Mouse (Mus musculus): ENCODE results near the gene Nes. TPM values are rescaled to one million over a fixed set of nuclear protein-coding genes. Genes with fewer than 3 reads are reported as not detected.
A peak's percentile ranks its signal among the peaks of the same experiment; 100 is the strongest.

Nes gene
- polyA plus RNA-seq, 1 experiment from 2014 or later = 20.7 TPM

DNA sequence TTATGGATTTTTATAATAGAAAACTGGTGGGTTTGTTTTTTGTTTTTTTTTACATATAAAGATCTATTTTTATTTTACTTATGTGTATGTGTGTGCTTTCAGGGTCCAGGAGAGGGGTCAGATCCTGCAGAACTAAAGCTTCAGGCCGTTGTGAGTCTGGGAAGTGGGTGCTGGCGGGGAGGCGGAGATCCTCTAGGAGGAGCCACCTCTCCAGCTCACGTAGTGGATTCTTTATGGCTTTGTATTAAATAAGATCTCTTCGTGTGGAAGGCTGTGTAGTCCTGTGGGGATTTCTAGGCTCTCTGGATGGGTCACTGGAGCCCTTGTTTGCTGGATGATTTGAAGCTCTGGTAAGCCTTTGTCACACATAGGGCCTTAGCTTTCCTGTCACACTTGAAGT is 30.3 kb upstream of the Nes start:
- Histone ChIP-seq H3K36me3 (replicated peaks; ENCODE audit: control insufficient read depth, insufficient read depth) (peaks cover 75% of the 10 kb centered on the region), H3K27ac (no peak overlapping the region), H3K4me1 (replicated peaks; ENCODE audit: control insufficient read depth, insufficient read depth, low read length) (peaks cover 9% of the 10 kb centered on the region), H3K4me3 (replicated peaks; ENCODE audit: low read length) (no peak overlapping the region), H3K27me3 (ENCODE audit: control insufficient read depth, insufficient read depth, low read length) (no peaks in the 10 kb centered on the region), H3K4me2 (replicated peaks) (no peak overlapping the region), H3K9ac (no peak overlapping the region), H3K9me3 (ENCODE audit: control insufficient read depth, low read length) (no peaks in the 10 kb centered on the region)
- no peak for ATAC-seq (ENCODE audit: low FRiP score)
- 54% methylated on average over 5 of the region's 5 CpGs for WGBS
- DNase-seq (ENCODE audit: low spot score) = no peak

DNA sequence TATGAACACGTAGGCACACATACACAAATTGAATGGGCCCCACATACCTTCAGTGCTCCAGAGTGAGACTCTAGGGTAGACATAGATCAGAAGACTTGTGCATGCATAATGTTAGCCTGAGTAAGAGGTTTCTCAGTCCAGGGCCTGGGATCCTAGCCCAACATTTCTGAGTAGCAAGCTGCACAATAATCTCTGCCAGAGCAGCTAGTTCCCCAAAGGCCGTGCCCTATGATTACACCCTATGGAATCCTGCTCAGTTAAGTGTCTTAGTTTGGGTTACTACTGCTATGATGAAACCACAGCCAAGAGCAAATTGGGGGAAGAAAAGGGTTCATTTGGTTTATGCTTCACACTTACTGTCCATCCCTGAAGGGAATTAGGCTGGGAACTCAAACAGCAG is 28.4 kb upstream of the Nes start:
- Histone ChIP-seq H3K4me3 (replicated peaks; ENCODE audit: low read length) (no peak overlapping the region), H3K4me1 (replicated peaks; ENCODE audit: control insufficient read depth, insufficient read depth, low read length) (peaks cover 26% of the 10 kb centered on the region), H3K36me3 (replicated peaks; ENCODE audit: control insufficient read depth, insufficient read depth) (peaks cover 60% of the 10 kb centered on the region), H3K4me2 (replicated peaks) (no peak overlapping the region), H3K27me3 (ENCODE audit: control insufficient read depth, insufficient read depth, low read length) (no peaks in the 10 kb centered on the region), H3K27ac (no peak overlapping the region), H3K9ac (no peak overlapping the region), H3K9me3 (ENCODE audit: control insufficient read depth, low read length) (no peaks in the 10 kb centered on the region)
- DNase-seq (ENCODE audit: low spot score) = no peak
- ATAC-seq (ENCODE audit: low FRiP score) = no peak
- 90% methylated on average over 2 of the region's 2 CpGs for WGBS

DNA sequence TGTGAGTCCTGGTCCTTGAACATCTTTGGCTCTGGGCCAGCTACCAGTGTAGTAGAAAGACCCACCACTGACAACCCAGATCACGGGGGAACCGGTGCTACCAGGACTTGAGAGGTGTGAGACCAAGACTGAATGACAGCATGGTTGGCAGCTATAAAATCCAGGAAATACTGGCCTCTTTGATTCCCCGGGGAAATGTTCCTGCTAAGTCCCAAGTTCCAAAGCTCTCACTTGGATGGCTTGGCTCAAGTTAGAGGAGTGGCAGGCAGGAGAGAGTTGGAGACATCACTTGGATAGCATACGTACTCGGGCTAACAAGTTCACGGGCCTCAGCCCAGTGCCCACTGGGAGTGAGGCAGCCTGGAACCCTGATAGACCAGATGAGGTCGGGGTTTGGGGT is 27.3 kb upstream of the Nes start:
- WGBS = 84% methylated on average over 7 of the region's 7 CpGs
- no peak overlapping the region for H3K9ac ChIP-seq
- ATAC-seq (ENCODE audit: low FRiP score) = no peak
- DNase-seq (ENCODE audit: low spot score) = no peak
- H3K27ac ChIP-seq = no peak overlapping the region
- H3K4me3 ChIP-seq (replicated peaks; ENCODE audit: low read length) = no peak overlapping the region
- H3K9me3 ChIP-seq (ENCODE audit: control insufficient read depth, low read length) = no peaks in the 10 kb centered on the region
- peaks cover 49% of the 10 kb centered on the region for H3K36me3 ChIP-seq (replicated peaks; ENCODE audit: control insufficient read depth, insufficient read depth)
- H3K27me3 ChIP-seq (ENCODE audit: control insufficient read depth, insufficient read depth, low read length) = no peaks in the 10 kb centered on the region
- H3K4me1 ChIP-seq (replicated peaks; ENCODE audit: control insufficient read depth, insufficient read depth, low read length) = peaks cover 37% of the 10 kb centered on the region
- no peak overlapping the region for H3K4me2 ChIP-seq (replicated peaks)

DNA sequence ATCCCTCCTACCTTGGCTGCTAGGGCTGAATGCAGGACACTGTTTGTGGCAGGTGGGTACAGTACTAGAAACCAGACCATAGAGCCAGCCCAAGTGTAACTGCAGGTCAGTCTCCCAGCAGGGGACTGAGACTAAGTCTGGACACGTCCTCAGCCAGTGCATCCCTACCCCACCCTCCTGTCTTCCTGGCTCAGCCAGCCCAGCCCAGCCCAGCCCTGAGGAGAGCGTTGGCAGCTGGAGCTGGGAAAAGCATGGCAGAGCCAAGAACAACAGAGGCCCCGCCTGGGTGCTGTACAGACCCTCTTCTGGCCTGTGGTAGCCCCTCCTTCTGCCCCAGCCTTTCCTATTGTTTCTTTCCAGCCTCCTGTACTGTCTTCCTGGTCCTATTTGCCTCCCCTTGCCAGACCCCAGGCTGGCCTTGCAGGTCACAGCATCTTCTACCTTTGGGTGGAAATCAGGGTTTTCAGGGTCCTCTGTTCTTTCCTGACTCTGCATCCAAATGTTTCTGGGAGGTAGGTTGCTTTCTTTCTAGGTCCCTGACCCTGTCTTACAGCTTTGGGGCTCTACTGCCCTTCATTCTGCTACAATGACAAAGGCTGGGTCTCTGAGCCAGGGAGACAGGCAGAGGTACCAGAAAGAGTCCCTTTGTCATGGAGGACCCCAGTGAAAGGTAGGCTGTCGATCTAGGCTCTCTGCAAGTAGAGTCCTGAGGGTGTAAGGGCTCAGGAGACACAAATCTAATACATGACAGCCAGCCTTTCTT is 25.9 kb upstream of the Nes start:
- peaks cover 34% of the 10 kb centered on the region for H3K36me3 ChIP-seq (replicated peaks; ENCODE audit: control insufficient read depth, insufficient read depth)
- DNase-seq (ENCODE audit: low spot score) = no peak
- ATAC-seq (ENCODE audit: low FRiP score) = peak; percentile 47; the same call in 1 of the 2 replicates
- peaks cover 51% of the 10 kb centered on the region for H3K4me1 ChIP-seq (replicated peaks; ENCODE audit: control insufficient read depth, insufficient read depth, low read length)
- no peak overlapping the region for H3K4me3 ChIP-seq (replicated peaks; ENCODE audit: low read length)
- H3K9me3 ChIP-seq (ENCODE audit: control insufficient read depth, low read length) = no peaks in the 10 kb centered on the region
- WGBS = 4% methylated on average over 4 of the region's 4 CpGs
- H3K27ac ChIP-seq = no peak overlapping the region; the same call in 1 of the 2 replicates
- H3K4me2 ChIP-seq (replicated peaks) = no peak overlapping the region
- H3K9ac ChIP-seq = peak overlapping the region; percentile 36; the same call in 1 of the 2 replicates
- no peaks in the 10 kb centered on the region for H3K27me3 ChIP-seq (ENCODE audit: control insufficient read depth, insufficient read depth, low read length)

DNA sequence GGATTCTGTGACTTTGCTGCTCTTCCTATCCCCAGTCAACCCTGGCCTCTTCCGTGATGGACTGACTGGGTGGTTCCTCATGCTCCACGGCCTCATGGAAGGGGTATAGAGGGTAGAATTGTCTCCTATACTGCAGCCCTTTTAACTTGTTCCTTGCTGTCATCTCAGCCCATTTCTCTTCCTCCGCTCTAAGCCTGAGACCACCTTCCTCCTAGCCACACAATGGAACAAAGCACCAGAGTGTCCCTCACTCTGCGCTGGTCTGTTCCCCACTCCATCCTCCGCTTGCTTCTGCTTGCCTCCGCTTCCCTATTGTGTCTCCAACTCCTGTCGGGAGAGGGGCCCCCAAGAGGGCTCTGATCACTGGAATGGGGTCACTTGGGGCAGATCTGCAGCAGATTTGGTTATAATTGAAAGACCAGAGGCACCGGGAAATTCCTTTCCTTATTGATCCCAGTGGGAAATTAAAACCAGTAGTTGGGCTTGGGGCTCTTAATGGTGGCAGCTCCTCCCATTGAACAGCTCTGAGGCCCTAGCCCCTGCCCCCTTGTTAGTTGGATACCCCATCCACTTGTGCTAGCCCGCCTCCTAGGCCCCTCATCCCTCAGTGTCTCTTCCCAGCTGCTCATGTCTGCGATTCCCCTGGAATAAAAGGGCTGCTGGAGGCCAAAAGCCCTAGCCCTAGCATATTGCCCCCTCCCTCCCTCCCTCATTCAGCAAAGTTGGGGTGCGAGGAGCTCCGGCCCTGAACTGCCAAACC is 24.9 kb upstream of the Nes start:
- Histone ChIP-seq H3K4me3 (replicated peaks; ENCODE audit: low read length) (no peak overlapping the region), H3K36me3 (replicated peaks; ENCODE audit: control insufficient read depth, insufficient read depth) (peaks cover 25% of the 10 kb centered on the region), H3K27ac (0 out of 2 replicates have a peak overlapping the region, but pooled peaks have one; percentile 14), H3K4me1 (replicated peaks; ENCODE audit: control insufficient read depth, insufficient read depth, low read length) (peaks cover 53% of the 10 kb centered on the region), H3K27me3 (ENCODE audit: control insufficient read depth, insufficient read depth, low read length) (no peaks in the 10 kb centered on the region), H3K4me2 (replicated peaks) (no peak overlapping the region), H3K9ac (0 out of 2 replicates have a peak overlapping the region, but pooled peaks have one; percentile 28), H3K9me3 (ENCODE audit: control insufficient read depth, low read length) (no peaks in the 10 kb centered on the region)
- no peak for ATAC-seq (ENCODE audit: low FRiP score)
- no peak for DNase-seq (ENCODE audit: low spot score)
- WGBS = 15% methylated on average over 12 of the region's 12 CpGs

DNA sequence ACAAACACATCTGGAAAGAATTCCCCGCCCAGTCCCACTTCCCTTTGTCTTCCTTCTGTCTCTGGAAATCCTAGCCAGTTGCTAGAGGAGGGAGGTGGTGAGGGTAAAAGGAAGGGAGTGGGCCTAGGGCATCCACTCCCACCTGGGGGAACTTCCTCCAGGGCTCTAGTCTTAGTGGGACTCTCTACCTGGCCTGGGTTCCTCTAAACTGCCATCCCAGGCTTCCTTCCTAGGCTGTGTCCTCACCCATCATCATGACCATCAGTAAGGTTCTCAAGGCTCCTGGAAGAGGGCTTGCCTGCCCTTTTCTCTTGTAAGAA is 24.4 kb upstream of the Nes start:
- ATAC-seq (ENCODE audit: low FRiP score) = no peak
- no peak for DNase-seq (ENCODE audit: low spot score)
- WGBS = 0% methylated on average over 1 of the region's 1 CpGs
- H3K9ac ChIP-seq = 0 out of 2 replicates have a peak overlapping the region, but pooled peaks have one; percentile 28
- no peaks in the 10 kb centered on the region for H3K9me3 ChIP-seq (ENCODE audit: control insufficient read depth, low read length)
- no peaks in the 10 kb centered on the region for H3K27me3 ChIP-seq (ENCODE audit: control insufficient read depth, insufficient read depth, low read length)
- H3K27ac ChIP-seq = 0 out of 2 replicates have a peak overlapping the region, but pooled peaks have one; percentile 14
- H3K4me3 ChIP-seq (replicated peaks; ENCODE audit: low read length) = no peak overlapping the region
- no peak overlapping the region for H3K4me2 ChIP-seq (replicated peaks)
- peaks cover 20% of the 10 kb centered on the region for H3K36me3 ChIP-seq (replicated peaks; ENCODE audit: control insufficient read depth, insufficient read depth)
- H3K4me1 ChIP-seq (replicated peaks; ENCODE audit: control insufficient read depth, insufficient read depth, low read length) = peaks cover 53% of the 10 kb centered on the region

DNA sequence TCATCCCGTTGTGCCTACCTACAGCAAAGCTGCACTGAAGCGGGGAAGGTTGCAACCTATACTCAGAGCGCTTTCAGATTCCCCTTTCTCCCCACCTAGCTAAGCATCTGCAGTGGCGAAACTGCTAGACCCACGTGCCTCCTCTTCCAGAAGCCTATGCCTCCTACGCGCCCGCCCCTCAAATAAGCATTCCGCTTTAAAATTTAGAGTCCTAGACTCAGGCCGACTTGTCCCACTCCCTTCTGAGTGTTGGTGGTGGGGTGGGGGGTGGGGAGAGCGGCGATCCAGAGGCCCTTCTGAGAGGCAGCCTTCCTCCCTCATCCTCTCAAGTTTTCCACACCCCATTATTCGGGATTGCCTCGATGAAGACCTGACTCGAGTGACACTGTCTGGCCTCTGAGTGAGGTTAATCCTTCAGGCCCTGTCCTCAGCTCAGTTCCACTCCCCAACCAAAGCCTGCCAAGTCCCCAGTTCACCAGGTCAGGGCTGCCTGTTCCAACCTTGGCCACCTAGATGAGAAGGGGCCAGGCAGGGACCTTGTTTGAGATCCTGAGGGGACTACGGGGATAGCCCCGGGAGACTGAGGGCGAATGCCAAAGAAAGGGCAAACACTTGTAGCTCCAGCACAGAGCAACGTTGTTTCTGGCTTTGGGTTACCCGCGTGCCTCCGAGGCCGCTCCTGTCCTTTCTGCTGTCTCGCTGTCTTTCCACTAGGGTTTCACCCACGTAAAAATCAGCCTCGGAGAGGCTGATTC is 23.6 kb upstream of the Nes start:
- 4% methylated on average over 26 of the region's 26 CpGs for WGBS
- Histone ChIP-seq H3K27me3 (ENCODE audit: control insufficient read depth, insufficient read depth, low read length) (no peaks in the 10 kb centered on the region), H3K36me3 (replicated peaks; ENCODE audit: control insufficient read depth, insufficient read depth) (peaks cover 13% of the 10 kb centered on the region; the same call in 1 of the 2 replicates), H3K4me2 (replicated peaks) (peak overlapping the region; percentile 63), H3K9me3 (ENCODE audit: control insufficient read depth, low read length) (no peaks in the 10 kb centered on the region), H3K9ac (peak overlapping the region; percentile 49), H3K27ac (no peak overlapping the region), H3K4me3 (replicated peaks; ENCODE audit: low read length) (peak overlapping the region; percentile 28), H3K4me1 (replicated peaks; ENCODE audit: control insufficient read depth, insufficient read depth, low read length) (peaks cover 58% of the 10 kb centered on the region)
- no peak for ATAC-seq (ENCODE audit: low FRiP score)
- DNase-seq (ENCODE audit: low spot score) = no peak

DNA sequence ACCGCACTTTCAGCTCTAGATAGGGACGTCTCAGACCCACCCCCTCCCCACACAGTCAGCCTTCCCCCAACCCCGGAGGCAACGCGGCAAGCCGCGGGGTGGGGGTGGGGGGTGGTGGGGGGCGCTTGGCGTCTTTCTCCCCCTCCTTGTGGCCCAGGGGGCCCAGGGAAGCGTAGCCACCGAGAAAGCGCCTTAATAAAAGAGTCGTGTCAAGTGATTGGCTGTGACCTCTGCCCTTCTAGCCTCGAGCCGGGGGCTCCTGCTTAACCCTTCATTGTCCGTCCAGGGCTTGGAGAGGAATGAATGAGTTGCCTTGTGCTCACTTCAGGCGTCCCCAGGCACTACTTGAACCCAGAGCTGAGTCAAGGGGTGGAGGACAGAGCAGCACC is 23.1 kb upstream of the Nes start:
- peaks cover 63% of the 10 kb centered on the region for H3K4me1 ChIP-seq (replicated peaks; ENCODE audit: control insufficient read depth, insufficient read depth, low read length)

More for the DNA sequence above, 23.1 kb upstream of the Nes start:
- peak overlapping the region; percentile 49 for H3K9ac ChIP-seq
- no peaks in the 10 kb centered on the region for H3K9me3 ChIP-seq (ENCODE audit: control insufficient read depth, low read length)
- peak overlapping the region; percentile 63 for H3K4me2 ChIP-seq (replicated peaks)
- no peak; the same call in 1 of the 2 replicates for ATAC-seq (ENCODE audit: low FRiP score)
- DNase-seq (ENCODE audit: low spot score) = no peak
- H3K27me3 ChIP-seq (ENCODE audit: control insufficient read depth, insufficient read depth, low read length) = no peaks in the 10 kb centered on the region
- peaks cover 8% of the 10 kb centered on the region; the same call in 1 of the 2 replicates for H3K36me3 ChIP-seq (replicated peaks; ENCODE audit: control insufficient read depth, insufficient read depth)
- H3K27ac ChIP-seq = no peak overlapping the region
- peak overlapping the region; percentile 28 for H3K4me3 ChIP-seq (replicated peaks; ENCODE audit: low read length)
- WGBS = 0% methylated on average over 13 of the region's 17 CpGs
